Mouse (Mus musculus) cerebellum, adult 11 months (tissue): ENCODE measurements around the gene Lilra6.
"Not testable (repeated sequence)": the region's sequence is repeated elsewhere in the genome, so short reads cannot be mapped to it uniquely, and the experiment has no call there.

Experiments
- DNase-seq: peaks from one replicate; pipeline ENCODE4 v3.0.0; 2022

The Lilra6 gene

DNA sequence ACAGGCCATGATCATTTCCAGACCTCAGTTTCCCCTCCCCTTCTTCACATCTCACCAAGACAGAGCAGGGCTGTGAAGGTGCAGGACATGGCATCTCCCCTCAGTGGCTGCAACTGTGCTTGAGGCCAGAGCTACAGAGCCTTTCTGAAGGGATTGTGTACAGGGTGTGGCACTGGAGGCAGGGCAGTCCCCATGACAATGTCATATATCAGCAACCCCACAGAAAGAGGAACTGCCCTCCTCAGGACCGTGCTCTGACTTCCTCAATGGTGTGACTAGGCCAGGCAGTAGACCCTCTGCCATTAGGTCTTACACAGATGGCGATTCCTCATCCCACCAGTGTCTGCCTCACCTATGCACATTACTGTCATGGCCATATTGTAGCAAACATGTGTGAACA lies at the start of gene Lilra6:
Gene Lilra6, minus strand, starts transcription at position 117 of the 400 bp plus-strand sequence.
- not testable (repeated sequence) for DNase-seq

DNA sequence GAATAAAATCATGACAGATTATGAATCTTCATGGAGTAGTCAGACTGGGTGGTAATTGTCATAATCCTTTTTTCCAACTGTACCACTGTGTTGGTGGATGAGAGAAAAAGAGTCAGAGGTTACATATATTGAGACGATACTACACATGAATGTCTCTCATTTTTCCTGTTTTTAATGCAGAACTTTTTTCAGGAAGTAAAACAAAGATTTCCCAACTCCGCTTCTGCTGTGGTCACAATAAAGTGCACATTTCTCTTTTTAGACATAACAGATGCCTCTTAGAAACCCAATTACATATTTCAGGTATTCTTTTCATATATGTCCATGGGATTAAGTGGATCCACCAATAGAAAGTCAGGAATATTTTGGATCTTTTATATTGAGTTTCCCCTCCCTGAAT lies 46.7 kb upstream of the Lilra6 start:
- no peak for DNase-seq

DNA sequence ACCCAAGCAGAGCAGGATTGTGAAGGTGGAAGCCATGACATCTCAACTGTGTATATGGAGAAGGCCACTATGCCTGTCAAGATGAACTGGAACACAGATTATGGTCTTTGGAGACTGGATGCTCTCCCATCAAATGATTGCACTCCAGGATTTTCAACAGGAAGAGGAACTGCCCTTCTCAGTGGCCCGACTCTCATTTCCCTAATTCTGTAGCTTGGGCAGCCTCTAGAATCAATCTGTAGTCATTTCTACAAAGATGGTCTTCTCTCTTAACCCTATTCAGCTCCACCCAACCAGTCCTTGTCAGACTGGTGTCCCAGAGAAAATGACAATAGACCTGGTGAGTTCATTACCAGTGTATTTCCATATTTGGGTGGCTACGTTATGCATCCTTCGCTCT lies 42.1 kb upstream of the Lilra6 start:
- no peak for DNase-seq

DNA sequence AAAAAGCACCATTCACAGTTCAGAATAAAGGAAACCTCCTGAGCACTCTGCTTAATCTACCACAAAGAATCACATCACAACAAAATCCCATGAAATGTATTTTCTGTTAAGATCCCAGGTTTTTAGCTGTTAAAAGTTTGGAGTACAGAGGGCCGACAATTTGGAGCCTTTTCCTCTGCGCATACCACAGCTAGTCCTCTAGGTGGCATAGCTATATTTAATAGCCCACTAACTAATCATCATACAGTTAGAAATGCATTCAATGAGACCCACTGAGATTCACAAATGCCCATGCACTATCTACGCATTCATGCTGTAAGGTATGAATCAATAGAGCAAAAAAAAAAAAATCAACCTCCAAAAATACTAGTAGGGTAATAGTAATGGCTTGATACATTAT lies 33.9 kb upstream of the Lilra6 start:
- DNase-seq: no peak

DNA sequence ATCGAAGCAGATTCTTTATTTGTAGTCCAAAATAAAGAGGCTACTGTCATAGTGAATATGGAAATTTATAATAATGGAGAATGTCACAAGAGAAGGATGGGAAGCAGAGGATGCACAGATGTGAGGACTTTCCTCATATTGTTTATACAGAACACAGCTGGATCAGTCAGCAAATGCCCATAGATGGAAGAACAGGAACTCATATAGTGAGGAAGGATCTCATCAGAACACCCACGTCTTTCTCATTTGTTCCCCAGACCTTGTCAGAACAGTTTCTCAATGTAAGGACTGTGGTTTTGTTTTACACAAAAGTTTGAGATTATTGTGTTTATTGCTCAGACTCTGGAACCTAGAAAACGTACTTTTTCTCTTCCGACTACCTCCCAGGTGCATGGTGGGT lies 32.9 kb upstream of the Lilra6 start:
- DNase-seq: no peak

DNA sequence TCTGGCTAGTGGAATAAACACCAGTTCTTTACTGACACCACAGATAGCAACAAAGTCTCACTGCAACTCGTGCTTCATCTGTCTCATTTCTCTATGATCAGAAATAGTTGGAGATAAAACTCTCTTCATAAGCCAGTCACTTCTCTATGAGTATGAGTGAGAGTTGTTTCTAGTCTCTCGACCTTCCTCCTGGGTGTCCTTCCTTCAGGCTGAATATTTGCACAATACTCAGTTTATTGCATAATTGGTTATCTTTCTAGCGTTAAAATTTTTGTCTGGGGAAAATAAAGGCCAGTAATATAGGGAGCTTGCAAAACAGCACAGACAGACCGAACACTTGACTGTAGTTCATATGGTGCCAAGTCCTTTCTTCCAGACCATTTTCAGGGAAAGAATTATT lies 30.8 kb upstream of the Lilra6 start:
- no peak for DNase-seq

DNA sequence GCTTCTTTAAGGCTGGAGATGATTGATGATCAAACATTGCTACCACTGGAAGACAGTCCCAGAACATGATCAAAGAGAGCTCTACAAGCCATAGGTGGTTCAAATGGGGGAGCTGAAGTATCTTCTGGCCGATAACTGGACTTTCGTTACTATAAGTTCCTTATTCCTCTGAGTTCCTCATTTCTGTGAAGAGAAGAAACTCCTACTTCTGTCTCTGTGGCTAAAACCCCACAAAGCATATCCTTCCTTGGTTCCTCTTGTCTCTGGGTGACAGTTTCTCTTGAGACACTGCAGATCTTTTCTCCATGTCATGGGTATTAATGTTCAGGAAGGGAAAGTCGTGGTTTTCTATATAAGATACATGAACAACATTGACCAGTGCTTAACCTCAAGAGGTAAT lies 25.6 kb upstream of the Lilra6 start:
- no peak for DNase-seq

DNA sequence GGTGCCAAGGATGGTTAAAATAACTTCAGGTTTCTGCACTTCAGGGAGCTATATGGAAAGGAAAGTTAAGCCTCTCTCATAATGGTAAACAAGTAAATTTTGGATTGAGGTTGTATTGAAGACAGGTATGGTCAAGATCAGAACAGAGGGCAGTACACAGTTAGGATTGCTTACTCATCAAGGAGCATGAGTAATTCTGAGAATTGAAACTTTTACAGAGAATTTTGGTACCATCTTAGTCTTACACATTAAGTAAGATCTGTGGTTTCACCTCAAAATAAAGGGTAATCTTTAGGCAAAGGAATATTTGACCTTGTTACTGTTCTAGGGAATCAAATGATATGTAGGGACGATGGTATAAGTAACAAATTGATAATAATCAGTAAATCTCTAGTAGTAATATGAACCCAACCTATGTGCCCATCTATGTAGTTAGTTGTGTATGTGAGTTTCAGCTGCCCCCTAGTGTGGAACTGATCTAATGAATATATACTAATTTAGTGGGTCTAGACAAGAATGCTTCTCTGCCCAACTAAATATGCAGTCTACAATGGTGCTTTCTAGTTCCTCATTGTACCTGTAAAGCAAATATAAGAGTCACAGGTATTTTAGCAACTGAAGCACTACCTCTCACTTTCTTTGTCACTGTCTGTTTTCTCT lies 24.7 kb upstream of the Lilra6 start:
- DNase-seq: no peak

DNA sequence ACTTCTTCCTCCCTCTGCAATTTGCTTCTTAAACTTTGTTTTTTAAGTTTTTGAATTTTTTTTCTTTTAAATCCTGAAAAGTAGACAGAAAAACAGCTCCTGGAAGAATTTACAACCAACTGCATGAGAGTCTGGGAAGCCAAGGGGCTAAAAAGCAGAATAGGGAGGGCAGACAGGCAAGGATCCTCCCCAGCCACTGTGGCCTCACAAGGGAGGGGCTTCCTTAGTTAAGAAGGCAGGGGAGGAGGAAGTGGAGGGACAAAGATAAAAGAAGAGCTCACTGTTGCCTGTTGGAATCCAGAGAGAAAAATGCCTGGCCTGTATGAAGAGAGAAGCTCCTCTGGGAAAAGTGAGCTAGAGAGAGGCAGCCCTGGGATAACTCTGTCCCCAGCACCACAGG lies 20.2 kb upstream of the Lilra6 start:
- not testable (repeated sequence) for DNase-seq

DNA sequence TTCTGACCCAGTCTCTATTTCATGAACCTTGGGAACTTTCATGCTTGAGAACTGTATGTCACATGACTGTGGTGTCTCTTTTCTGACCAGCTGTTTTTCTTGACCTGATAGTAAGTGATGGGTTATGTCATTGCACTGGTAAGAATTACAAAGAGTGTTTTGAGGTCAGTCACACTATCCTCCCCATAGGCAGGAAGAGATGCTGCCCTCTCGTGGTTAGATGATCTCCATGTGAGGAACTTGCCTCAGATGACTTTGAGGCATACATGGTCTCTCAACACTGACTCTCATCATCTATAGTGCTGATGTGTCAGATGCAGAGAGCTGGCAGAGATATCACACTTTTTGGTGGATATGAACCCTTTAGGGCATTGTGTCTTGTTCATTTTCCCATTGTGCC lies 11.6 kb downstream of the Lilra6 start:
- no peak for DNase-seq

DNA sequence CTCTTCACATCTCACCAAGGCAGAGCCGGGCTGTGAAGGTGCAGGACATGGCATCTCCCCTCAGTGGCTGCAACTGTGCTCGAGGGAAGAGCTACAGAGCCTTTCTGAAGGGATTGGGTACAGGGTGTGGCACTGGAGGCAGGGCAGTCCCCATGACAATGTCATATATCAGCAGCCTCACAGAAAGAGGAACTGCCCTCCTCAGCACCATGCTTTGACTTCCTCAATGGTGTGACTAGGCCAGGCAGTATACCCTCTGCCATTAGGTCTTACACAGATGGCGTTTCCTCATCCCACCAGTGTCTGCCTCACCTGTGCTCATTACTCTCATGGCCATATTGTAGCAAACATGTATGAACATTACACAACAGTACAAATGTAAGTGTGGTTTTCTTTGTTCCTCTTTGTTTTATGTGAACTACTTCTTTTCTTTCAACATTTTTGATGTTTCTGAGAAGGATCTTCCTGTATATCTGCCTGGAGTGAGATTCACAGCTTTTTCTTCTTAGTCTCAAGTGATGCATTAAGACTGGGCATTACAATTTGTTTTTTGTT lies 17.2 kb downstream of the Lilra6 start, which contains the start of gene Gm14548:
Gene Gm14548, minus strand, starts transcription at position 85 of the 555 bp plus-strand sequence.
- not testable (repeated sequence) for DNase-seq

DNA sequence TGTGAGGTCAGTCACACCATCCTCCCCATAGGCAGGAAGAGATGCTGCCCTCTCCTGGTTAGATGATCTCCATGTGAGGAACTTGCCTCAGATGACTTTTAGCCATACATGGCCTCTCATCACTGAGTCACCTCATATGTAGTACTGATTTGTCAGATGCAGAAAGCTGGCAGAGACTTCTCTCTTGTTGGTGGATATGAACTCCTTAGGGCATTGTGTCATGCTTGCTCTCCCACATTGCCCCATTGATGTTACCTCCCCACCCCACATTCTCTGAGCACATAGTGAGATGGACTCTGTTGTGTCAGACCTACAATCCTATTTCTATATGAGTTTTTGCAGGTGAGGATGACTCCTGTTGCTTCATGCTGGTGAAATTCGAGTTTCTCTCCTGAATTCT lies 40.3 kb downstream of the Lilra6 start:
- not testable (repeated sequence) for DNase-seq
